Mouse (Mus musculus): ENCODE data around the gene Pear1. TPM values are rescaled to one million over a fixed set of nuclear protein-coding genes. Genes with fewer than 3 reads are reported as not detected.

Pear1 gene
- polyA plus RNA-seq, 1 experiment: 2.7 TPM

GRCm38 (mm10) chr3:87829025-87829424, 4.9 kb upstream of the Pear1 start:
- Histone ChIP-seq H3K27ac (replicated peaks; ENCODE audit: low read depth, low read length) (no peak overlapping the region), H3K4me3 (ENCODE audit: insufficient read depth, low read depth, low read length) (no peak overlapping the region), H3K4me1 (ENCODE audit: control insufficient read depth, insufficient read depth, insufficient read length, low read length) (no peaks in the 10 kb centered on the region)

GRCm38 (mm10) chr3:87828435-87828834, 4.3 kb upstream of the Pear1 start:
- Histone ChIP-seq H3K4me1 (ENCODE audit: control insufficient read depth, insufficient read depth, insufficient read length, low read length) (no peaks in the 10 kb centered on the region), H3K4me3 (ENCODE audit: insufficient read depth, low read depth, low read length) (no peak overlapping the region), H3K27ac (replicated peaks; ENCODE audit: low read depth, low read length) (no peak overlapping the region)

- Histone ChIP-seq H3K4me3 (ENCODE audit: insufficient read depth, low read depth, low read length) (no peak overlapping the region), H3K4me1 (ENCODE audit: control insufficient read depth, insufficient read depth, insufficient read length, low read length) (no peaks in the 10 kb centered on the region), H3K27ac (replicated peaks; ENCODE audit: low read depth, low read length) (no peak overlapping the region)
Observed at GRCm38 (mm10) chr3:87818226-87818625, 5.9 kb downstream of the Pear1 start.

- H3K4me3 ChIP-seq (ENCODE audit: insufficient read depth, low read depth, low read length): no peak overlapping the region
- H3K4me1 ChIP-seq (ENCODE audit: control insufficient read depth, insufficient read depth, insufficient read length, low read length): no peaks in the 10 kb centered on the region
- H3K27ac ChIP-seq (replicated peaks; ENCODE audit: low read depth, low read length): no peak overlapping the region
Observed at GRCm38 (mm10) chr3:87816646-87817093, 7.4 kb downstream of the Pear1 start.

- Histone ChIP-seq H3K27ac (replicated peaks; ENCODE audit: low read depth, low read length) (no peak overlapping the region), H3K4me3 (ENCODE audit: insufficient read depth, low read depth, low read length) (no peak overlapping the region), H3K4me1 (ENCODE audit: control insufficient read depth, insufficient read depth, insufficient read length, low read length) (no peaks in the 10 kb centered on the region)
Observed at GRCm38 (mm10) chr3:87816166-87816565, 7.9 kb downstream of the Pear1 start.

GRCm38 (mm10) chr3:87812873-87813272, 11.2 kb downstream of the Pear1 start:
- Histone ChIP-seq H3K27ac (replicated peaks; ENCODE audit: low read depth, low read length) (no peak overlapping the region), H3K4me1 (ENCODE audit: control insufficient read depth, insufficient read depth, insufficient read length, low read length) (no peaks in the 10 kb centered on the region), H3K4me3 (ENCODE audit: insufficient read depth, low read depth, low read length) (no peak overlapping the region)

- H3K27ac ChIP-seq (replicated peaks; ENCODE audit: low read depth, low read length): no peak overlapping the region
- no peak overlapping the region for H3K4me3 ChIP-seq (ENCODE audit: insufficient read depth, low read depth, low read length)
- no peaks in the 10 kb centered on the region for H3K4me1 ChIP-seq (ENCODE audit: control insufficient read depth, insufficient read depth, insufficient read length, low read length)
Observed at GRCm38 (mm10) chr3:87812413-87812812, 11.7 kb downstream of the Pear1 start.

- Histone ChIP-seq H3K4me3 (ENCODE audit: insufficient read depth, low read depth, low read length) (no peak overlapping the region), H3K4me1 (ENCODE audit: control insufficient read depth, insufficient read depth, insufficient read length, low read length) (no peaks in the 10 kb centered on the region), H3K27ac (replicated peaks; ENCODE audit: low read depth, low read length) (no peak overlapping the region)
Observed at GRCm38 (mm10) chr3:87811297-87811696, 12.8 kb downstream of the Pear1 start.

- Histone ChIP-seq H3K27ac (replicated peaks; ENCODE audit: low read depth, low read length) (no peak overlapping the region), H3K4me1 (ENCODE audit: control insufficient read depth, insufficient read depth, insufficient read length, low read length) (no peaks in the 10 kb centered on the region), H3K4me3 (ENCODE audit: insufficient read depth, low read depth, low read length) (no peak overlapping the region)
Observed at GRCm38 (mm10) chr3:87809322-87809962, 14.7 kb downstream of the Pear1 start.

GRCm38 (mm10) chr3:87804038-87804677, 19.9 kb downstream of the Pear1 start:
- Histone ChIP-seq H3K27ac (replicated peaks; ENCODE audit: low read depth, low read length) (no peak overlapping the region), H3K4me1 (ENCODE audit: control insufficient read depth, insufficient read depth, insufficient read length, low read length) (no peaks in the 10 kb centered on the region), H3K4me3 (ENCODE audit: insufficient read depth, low read depth, low read length) (peak overlapping the region; percentile 38)

- Histone ChIP-seq H3K4me3 (ENCODE audit: insufficient read depth, low read depth, low read length) (no peak overlapping the region), H3K27ac (replicated peaks; ENCODE audit: low read depth, low read length) (no peak overlapping the region)
Observed at GRCm38 (mm10) chr3:87801681-87802080, 22.4 kb downstream of the Pear1 start.

GRCm38 (mm10) chr3:87796736-87797334, 27.3 kb downstream of the Pear1 start, which contains the start of gene Insrr:
TSS of gene Insrr (plus strand) at chr3:87796951.
- Histone ChIP-seq H3K4me3 (ENCODE audit: insufficient read depth, low read depth, low read length) (peak within 1 kb of the TSS; percentile 27; the same call in 1 of the 2 replicates), H3K27ac (replicated peaks; ENCODE audit: low read depth, low read length) (no peak within 1 kb of the TSS), H3K4me1 (ENCODE audit: control insufficient read depth, insufficient read depth, insufficient read length, low read length) (no peaks in the 10 kb centered on the region)

More at GRCm38 (mm10) chr3:87801681-87802080, 22.4 kb downstream of the Pear1 start:
- no peaks in the 10 kb centered on the region for H3K4me1 ChIP-seq (ENCODE audit: control insufficient read depth, insufficient read depth, insufficient read length, low read length)

- H3K4me1 ChIP-seq (ENCODE audit: control insufficient read depth, insufficient read depth, insufficient read length, low read length): no peaks in the 10 kb centered on the region
- H3K4me3 ChIP-seq (ENCODE audit: insufficient read depth, low read depth, low read length): no peak overlapping the region
- H3K27ac ChIP-seq (replicated peaks; ENCODE audit: low read depth, low read length): no peak overlapping the region
Observed at GRCm38 (mm10) chr3:87795336-87796277, 28.5 kb downstream of the Pear1 start.

- no peaks in the 10 kb centered on the region for H3K4me1 ChIP-seq (ENCODE audit: control insufficient read depth, insufficient read depth, insufficient read length, low read length)
- H3K4me3 ChIP-seq (ENCODE audit: insufficient read depth, low read depth, low read length): no peak within 1 kb of the TSS
- H3K27ac ChIP-seq (replicated peaks; ENCODE audit: low read depth, low read length): no peak within 1 kb of the TSS
Observed at GRCm38 (mm10) chr3:87794922-87795325, 29.2 kb downstream of the Pear1 start, which contains the start of gene Ntrk1. TSS of gene Ntrk1 (minus strand) at chr3:87795162.

GRCm38 (mm10) chr3:87789768-87790167, 34.3 kb downstream of the Pear1 start:
- Histone ChIP-seq H3K4me3 (ENCODE audit: insufficient read depth, low read depth, low read length) (no peak overlapping the region), H3K27ac (replicated peaks; ENCODE audit: low read depth, low read length) (no peak overlapping the region), H3K4me1 (ENCODE audit: control insufficient read depth, insufficient read depth, insufficient read length, low read length) (no peaks in the 10 kb centered on the region)

All from brown adipose tissue, adult 24 weeks (tissue).